Mouse (Mus musculus) midbrain, postnatal 0 days (tissue): ENCODE measurements at regions not wholly inside any gene's neighbourhood (a gene's known extent, or its start where the extent isn't known, plus 50 kb on each side); places are given as distances from the start of the nearest gene placed in this dataset.

ENCODE experiments used
- ATAC-seq: fragments of 200-750 bp; cut with Nextera tagmentation; 2 replicates; pipeline ENCODE4 v1.8.0; 2017; ENCODE audit warnings: moderate number of reproducible peaks, mild to moderate bottlenecking, moderate TSS enrichment, moderate library complexity; ENCODE audit not compliant: low FRiP score
- DNase-seq: peaks from one replicate; pipeline ENCODE4 v3.0.0-alpha.2; 2015; ENCODE audit warnings: low spot score
- H3K27ac ChIP-seq: fragments of 300-500 bp; sonication (generic); 2 replicates; pipeline ENCODE4 v1.5.1; 2014; ENCODE audit warnings: low read depth, mild to moderate bottlenecking, low read length, mixed read lengths
- H3K27me3 ChIP-seq: fragments of 300-500 bp; sonication (generic); 2 replicates; pipeline ENCODE4 v1.6.1; 2014; ENCODE audit warnings: low read length, control low read depth, mixed read lengths; ENCODE audit not compliant: insufficient read depth
- H3K36me3 ChIP-seq: fragments of 300-500 bp; sonication (generic); 2 replicates; pipeline ENCODE4 v1.6.1; 2014; ENCODE audit warnings: low read length, control low read depth, mixed read lengths; ENCODE audit not compliant: insufficient read depth
- H3K4me1 ChIP-seq: fragments of 300-500 bp; sonication (generic); 2 replicates; pipeline ENCODE4 v1.6.1; 2014; ENCODE audit warnings: mild to moderate bottlenecking, control low read depth, antibody characterized with exemption, low read length, mixed read lengths; ENCODE audit not compliant: insufficient read depth
- H3K4me2 ChIP-seq: fragments of 300-500 bp; sonication (generic); 2 replicates; pipeline ENCODE4 v1.6.1; 2014; ENCODE audit warnings: low read depth, mild to moderate bottlenecking, low read length, mixed read lengths; ENCODE audit not compliant: poor library complexity, severe bottlenecking
- H3K4me3 ChIP-seq: fragments of 300-500 bp; sonication (generic); 2 replicates; pipeline ENCODE4 v1.5.1; 2014; ENCODE audit warnings: low read depth, mild to moderate bottlenecking, low read length, moderate library complexity
- H3K9ac ChIP-seq: fragments of 300-500 bp; sonication (generic); replicated peaks from 2 replicates; pipeline ENCODE4 v1.6.1; 2014; ENCODE audit warnings: mild to moderate bottlenecking, low read length, moderate library complexity, mixed read lengths; ENCODE audit not compliant: poor library complexity, severe bottlenecking
- H3K9me3 ChIP-seq: fragments of 300-500 bp; sonication (generic); 2 replicates; pipeline ENCODE4 v1.6.1; 2016; ENCODE audit warnings: low read length, control low read depth
- CTCF ChIP-seq: IDR thresholded peaks from 2 replicates; pipeline ENCODE4 v1.5.1; 2016; ENCODE audit warnings: antibody characterized with exemption, mild to moderate bottlenecking
- WGBS: fragments of 180-500 bp; shearing (Covaris S2); extraction: QIAGEN DNeasy Blood & Tissue Kit; methylation state at CpG from one replicate; pipeline ENCODE4 v1.1.7; 2014; 5-methylcytosine and 5-hydroxymethylcytosine counted together

DNA sequence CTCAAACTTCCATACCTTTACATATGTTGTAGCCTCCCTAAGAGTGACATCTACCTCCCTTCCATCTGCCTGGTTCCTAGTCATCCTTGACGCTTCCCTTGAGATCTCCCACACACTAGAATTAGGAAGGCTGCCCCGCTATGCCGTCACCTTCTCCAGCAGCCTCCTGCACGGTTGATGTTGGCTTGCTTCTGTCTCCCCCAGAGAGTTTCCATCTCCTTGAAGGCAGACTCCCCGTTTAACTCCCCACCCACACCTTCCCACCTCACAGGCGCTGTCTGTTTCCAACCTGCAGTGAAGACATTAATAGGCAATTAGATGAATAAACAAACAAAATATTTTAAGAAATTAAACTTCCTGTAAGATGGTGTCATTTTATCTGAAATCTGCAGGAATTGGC is 65.2 kb upstream of the Lmo4 start:
- no peaks in the 10 kb centered on the region for H3K9me3 ChIP-seq
- H3K4me3 ChIP-seq, result no peak overlapping the region
- 89% methylated on average over 6 of the region's 6 CpGs for WGBS
- H3K4me1 ChIP-seq, result no peaks in the 10 kb centered on the region
- H3K27ac ChIP-seq, result no peak overlapping the region
- no peak overlapping the region for H3K9ac ChIP-seq
- no peaks in the 10 kb centered on the region for H3K27me3 ChIP-seq
- no peaks in the 10 kb centered on the region for H3K36me3 ChIP-seq
- no peak overlapping the region for H3K4me2 ChIP-seq
- no peak for TF ChIP-seq CTCF
- ATAC-seq (no peak), DNase-seq (no peak)

DNA sequence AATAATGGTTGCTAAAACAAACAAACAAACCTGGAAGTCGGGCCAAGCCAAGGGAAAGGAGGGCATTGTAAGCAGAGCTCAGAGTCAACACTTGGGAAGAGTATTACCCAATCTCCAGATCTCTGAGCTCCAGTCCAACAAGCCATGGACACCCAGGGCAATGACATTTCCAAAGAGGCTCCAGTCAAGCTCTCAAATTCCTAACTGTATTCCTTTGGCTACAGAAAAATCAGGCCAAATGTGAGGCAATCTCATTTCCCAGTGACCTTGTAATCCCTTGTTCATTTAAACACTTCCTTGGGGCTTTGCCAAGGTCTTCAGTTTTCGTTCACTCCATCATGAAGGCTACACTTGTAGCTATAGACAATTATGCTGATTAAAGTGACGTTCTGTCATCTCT is 59.5 kb upstream of the Lmo4 start:
- WGBS, result 54% methylated on average over 3 of the region's 3 CpGs
- ATAC-seq (no peak), DNase-seq (no peak)
- no peaks in the 10 kb centered on the region for H3K4me1 ChIP-seq
- no peaks in the 10 kb centered on the region for H3K27me3 ChIP-seq
- no peak overlapping the region for H3K4me2 ChIP-seq
- H3K9ac ChIP-seq, result no peak overlapping the region
- H3K4me3 ChIP-seq, result no peak overlapping the region
- H3K9me3 ChIP-seq, result no peaks in the 10 kb centered on the region
- no peak overlapping the region for H3K27ac ChIP-seq
- no peak for TF ChIP-seq CTCF
- no peaks in the 10 kb centered on the region for H3K36me3 ChIP-seq

DNA sequence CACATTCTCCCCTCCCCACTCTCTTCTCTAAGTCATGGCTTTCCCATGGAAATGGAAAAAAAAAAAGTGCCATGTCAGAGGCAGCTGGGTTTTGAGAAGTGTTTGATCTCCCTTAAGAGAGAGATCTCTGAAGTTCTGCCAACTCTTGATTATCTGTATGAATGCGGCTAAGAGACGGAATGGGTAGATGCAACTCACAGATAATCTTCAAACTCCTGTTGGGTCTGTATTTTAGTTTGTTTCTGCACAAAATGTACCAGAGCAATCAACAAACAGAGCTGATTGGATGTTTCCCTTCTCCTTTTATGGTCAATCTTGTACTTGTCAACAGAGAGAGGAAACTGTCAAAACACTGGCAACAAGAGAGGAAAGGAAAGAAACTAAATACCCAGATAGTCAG is 55.9 kb upstream of the Lmo4 start:
- Histone ChIP-seq H3K27ac (no peak overlapping the region), H3K4me3 (no peak overlapping the region), H3K9me3 (no peaks in the 10 kb centered on the region), H3K9ac (no peak overlapping the region), H3K4me1 (no peaks in the 10 kb centered on the region), H3K4me2 (no peak overlapping the region), H3K36me3 (no peaks in the 10 kb centered on the region), H3K27me3 (no peaks in the 10 kb centered on the region)
- ATAC-seq (no peak), DNase-seq (no peak)
- TF ChIP-seq CTCF, result no peak
- WGBS, result 77% methylated on average over 2 of the region's 2 CpGs

DNA sequence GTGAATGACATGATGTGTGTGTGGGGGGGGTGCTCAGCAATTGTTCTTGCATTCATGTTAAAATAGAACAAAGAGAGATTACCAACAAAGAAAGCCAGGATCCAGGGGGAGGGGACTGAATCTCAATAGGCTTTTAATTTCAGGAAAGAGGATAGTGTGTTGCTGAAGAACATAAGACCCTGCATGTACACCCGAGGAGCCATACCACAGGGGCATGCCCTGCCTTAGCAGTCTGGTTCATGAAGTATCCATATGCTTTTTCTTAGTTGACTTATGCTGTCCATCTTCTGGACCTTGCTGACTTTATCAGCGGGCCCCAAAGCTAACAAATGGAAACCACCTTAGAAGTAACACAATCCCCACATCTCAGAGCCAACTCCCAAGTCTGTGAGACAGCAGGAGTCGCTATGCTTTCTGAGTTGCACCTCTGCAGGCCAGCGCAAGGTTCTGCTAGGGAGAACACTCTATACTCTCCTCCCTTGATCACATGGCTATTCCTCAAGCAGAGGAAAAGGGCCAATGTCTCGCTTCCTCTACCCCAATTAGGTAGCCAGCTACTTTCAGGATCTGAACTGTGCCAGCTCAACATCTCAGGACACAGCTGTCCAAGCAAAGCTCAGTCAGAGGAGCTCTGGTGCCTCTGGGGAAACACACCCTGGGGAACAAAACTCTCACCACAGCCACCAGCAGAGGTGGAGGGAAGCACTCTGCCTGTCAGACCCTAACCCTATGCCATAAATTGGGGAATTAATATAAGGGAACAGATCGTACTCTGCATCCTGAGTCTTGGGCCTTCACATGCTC is 52.9 kb upstream of the Lmo4 start:
- no peak overlapping the region for H3K4me3 ChIP-seq
- ATAC-seq, result no peak
- H3K9me3 ChIP-seq, result no peaks in the 10 kb centered on the region
- no peak for DNase-seq
- H3K27ac ChIP-seq, result no peak overlapping the region
- H3K36me3 ChIP-seq, result no peaks in the 10 kb centered on the region
- H3K4me2 ChIP-seq, result no peak overlapping the region
- no peak overlapping the region for H3K9ac ChIP-seq
- no peak for TF ChIP-seq CTCF
- H3K4me1 ChIP-seq, result no peaks in the 10 kb centered on the region
- WGBS, result 75% methylated on average over 6 of the region's 6 CpGs
- H3K27me3 ChIP-seq, result no peaks in the 10 kb centered on the region

DNA sequence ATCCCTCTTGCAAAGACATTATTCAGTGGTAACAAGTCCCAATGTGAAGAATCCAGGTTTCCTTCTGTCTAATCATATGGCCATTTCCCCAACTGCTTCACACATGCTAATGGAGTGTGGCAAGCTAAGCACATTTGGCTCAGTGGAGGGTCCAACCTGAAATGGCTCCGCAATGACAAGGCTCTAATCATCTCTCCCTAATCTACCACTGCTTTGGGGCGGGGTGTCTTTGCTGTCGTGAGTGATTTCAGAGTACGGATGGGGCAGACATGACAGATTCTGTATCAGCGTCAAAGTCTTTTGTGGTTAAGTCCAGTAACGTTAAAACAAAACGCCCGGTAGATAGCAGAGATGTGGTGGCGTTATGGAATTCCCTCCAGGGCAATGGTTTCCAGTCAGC is 52.2 kb upstream of the Lmo4 start:
- WGBS, result 69% methylated on average over 9 of the region's 9 CpGs
- H3K27me3 ChIP-seq, result no peaks in the 10 kb centered on the region
- TF ChIP-seq CTCF, result no peak
- H3K36me3 ChIP-seq, result no peaks in the 10 kb centered on the region
- no peak overlapping the region for H3K4me3 ChIP-seq
- H3K9me3 ChIP-seq, result no peaks in the 10 kb centered on the region
- H3K4me1 ChIP-seq, result no peaks in the 10 kb centered on the region
- H3K9ac ChIP-seq, result no peak overlapping the region
- no peak for DNase-seq
- no peak overlapping the region for H3K27ac ChIP-seq
- no peak for ATAC-seq
- H3K4me2 ChIP-seq, result no peak overlapping the region

DNA sequence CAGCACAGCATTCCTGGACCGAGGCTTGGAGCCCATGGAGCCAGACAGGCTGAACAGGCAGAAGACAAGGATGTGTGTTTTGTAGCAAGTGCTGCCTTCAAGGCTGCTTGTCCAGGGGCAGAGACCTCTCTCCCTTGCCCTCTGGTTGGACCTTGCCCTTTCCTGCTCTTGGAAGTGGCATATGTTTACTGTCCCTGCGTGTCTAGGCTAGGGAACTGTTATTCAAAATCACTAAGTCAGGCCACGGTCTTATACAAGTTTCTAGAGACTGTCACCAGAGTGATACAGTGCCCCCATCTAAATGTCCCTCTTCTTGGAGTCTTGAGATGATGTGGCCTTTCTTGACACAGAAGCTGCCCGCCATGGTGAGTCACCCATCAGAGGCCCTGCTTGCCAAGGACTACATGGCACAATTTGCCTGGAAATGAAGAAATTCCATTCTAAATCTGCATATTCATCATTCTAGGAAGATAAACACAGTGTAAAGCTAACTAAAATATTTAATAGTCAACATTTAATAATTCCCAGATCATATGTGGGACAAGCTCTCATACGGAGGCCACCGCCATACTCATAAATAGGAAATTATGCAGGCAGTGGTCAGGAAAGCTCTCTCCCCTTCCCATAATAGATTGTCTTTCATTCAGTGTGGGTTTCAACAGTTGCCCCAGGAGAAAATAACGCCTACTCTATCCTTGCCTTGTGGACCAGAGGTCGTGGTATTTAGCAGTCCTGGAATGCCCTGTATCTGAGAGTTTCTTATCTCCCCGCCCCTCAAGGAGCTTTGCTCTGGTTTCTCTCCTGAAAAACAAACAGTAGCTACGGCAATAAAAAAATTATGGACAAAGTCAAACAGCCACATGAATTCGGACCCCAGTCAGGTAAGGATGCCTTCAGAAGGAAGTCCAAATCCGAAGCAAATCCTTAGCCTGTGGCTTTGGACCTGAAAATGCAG is 50.9 kb upstream of the Lmo4 start:
- H3K4me2 ChIP-seq, result no peak overlapping the region
- TF ChIP-seq CTCF, result no peak

More for the DNA sequence above, 50.9 kb upstream of the Lmo4 start:
- 83% methylated on average over 12 of the region's 12 CpGs for WGBS
- DNase-seq (no peak), ATAC-seq (no peak)
- no peak overlapping the region for H3K27ac ChIP-seq
- H3K36me3 ChIP-seq, result no peaks in the 10 kb centered on the region
- H3K9ac ChIP-seq, result no peak overlapping the region
- H3K4me3 ChIP-seq, result no peak overlapping the region
- H3K9me3 ChIP-seq, result no peaks in the 10 kb centered on the region
- H3K27me3 ChIP-seq, result no peaks in the 10 kb centered on the region
- no peaks in the 10 kb centered on the region for H3K4me1 ChIP-seq
